Mouse (Mus musculus) ES-Bruce4 (cell line): ENCODE measurements at regions not wholly inside any gene's neighbourhood (a gene's known extent, or its start where the extent isn't known, plus 50 kb on each side); places are given as distances from the start of the nearest gene placed in this dataset.

Source experiments
- CTCF ChIP-seq: IDR thresholded peaks from one replicate; pipeline ENCODE4 v1.8.1; 2011; ENCODE audit warnings: low read depth, low read length
- EP300 ChIP-seq: IDR thresholded peaks from 2 replicates; pipeline ENCODE4 v1.6.1; 2011; ENCODE audit warnings: low read depth, low read length; ENCODE audit not compliant: insufficient read depth

- TF ChIP-seq CTCF, result no peak
- TF ChIP-seq EP300, result no peak
Observed at GRCm38 (mm10) chr10:98700407-98700806, 213.8 kb upstream of the Atp2b1 start.
